ENCODE assay signal across 24 mouse cellular contexts in the genomic region with DNA sequence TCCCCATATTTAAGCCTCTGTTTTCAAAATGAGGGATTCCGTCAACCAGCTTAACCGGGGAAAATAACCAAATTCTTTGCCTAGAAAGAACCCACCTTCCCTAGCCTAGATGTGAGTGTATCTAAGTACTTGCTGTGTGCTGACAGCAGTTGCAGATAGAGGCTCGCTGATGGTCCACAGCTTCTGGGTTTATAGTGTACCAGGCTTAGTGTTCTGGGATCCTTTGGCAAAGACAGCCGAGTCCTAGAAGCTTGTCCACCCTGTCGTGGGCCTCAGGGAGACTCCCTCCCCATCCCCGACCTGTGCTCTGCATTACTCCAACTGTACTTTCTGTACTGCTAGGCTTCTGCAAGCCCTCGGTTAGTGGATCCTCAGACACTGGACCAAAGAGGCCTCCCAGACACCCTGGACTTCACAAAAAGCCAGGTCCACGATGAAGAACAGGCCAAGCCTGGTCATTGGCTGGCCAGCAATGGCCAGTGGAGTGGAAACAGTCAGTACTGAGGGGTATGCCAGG. TPM values are rescaled to one million over a fixed set of nuclear protein-coding genes. Genes with fewer than 3 reads are reported as not detected.
DNase-seq lines count a peak whose midpoint lies in the region; ATAC-seq and TF ChIP-seq lines count a peak whose summit lies in the region.
"Had no signal": no experiment of that assay in that cellular context is flagged by ENCODE, and none has a peak within 500 bp of the region (broad histone marks: within the 10 kb centered on the region; RNA-seq: fewer than 3 reads in every experiment).

No protein-coding gene starts in this region.

- DNase-seq in heart, adult 2 months, result no peak
- no peak for DNase-seq in heart, postnatal 25 days (ENCODE audit: low spot score)
- peak; percentile 50 to 54 for DNase-seq in heart, postnatal 10 days
- no peak for DNase-seq in thymus, adult 2 months
- no peak for DNase-seq in kidney, postnatal 4 days
- DNase-seq: adrenal gland, postnatal 25 days; cerebellum, adult 2 months; cerebellum, postnatal 14 days; embryo, embryonic 11 days; gastrocnemius, postnatal 36 days; kidney, adult 18-20 months had no signal

- no peak for TF ChIP-seq EP300 in heart, adult 2 months (IDR thresholded peaks at IDR 0.05; ENCODE audit: insufficient read depth, low read depth, low read length)

- H3K9me3 ChIP-seq in heart, embryonic 13.5 days, result no peaks in the 10 kb centered on the region
- H3K9me3 ChIP-seq in midbrain, embryonic 13.5 days, result no peaks in the 10 kb centered on the region
- H3K9me3 ChIP-seq: embryonic facial prominence, embryonic 15.5 days; forebrain, embryonic 10.5 days; forebrain, embryonic 15.5 days; hindbrain, embryonic 10.5 days; intestine, embryonic 15.5 days had no signal

- H3K27me3 ChIP-seq in heart, adult 2 months (ENCODE audit: control insufficient read depth, insufficient read depth, low read length), result no peaks in the 10 kb centered on the region
- no peaks in the 10 kb centered on the region for H3K27me3 ChIP-seq in heart, embryonic 13.5 days (replicated peaks)
- no peaks in the 10 kb centered on the region for H3K27me3 ChIP-seq in thymus, adult 2 months (ENCODE audit: control insufficient read depth, insufficient read depth, low read length)
- no peaks in the 10 kb centered on the region for H3K27me3 ChIP-seq in midbrain, embryonic 13.5 days
- H3K27me3 ChIP-seq: CH12.LX; embryonic facial prominence, embryonic 15.5 days; forebrain, embryonic 15.5 days; intestine, embryonic 15.5 days; Patski had no signal

- H3K36me3 ChIP-seq in heart, adult 2 months (ENCODE audit: control insufficient read depth, insufficient read depth, low read length), result no peaks in the 10 kb centered on the region
- H3K36me3 ChIP-seq in heart, embryonic 13.5 days, result peaks cover 18% of the 10 kb centered on the region
- no peaks in the 10 kb centered on the region for H3K36me3 ChIP-seq in thymus, adult 2 months (ENCODE audit: control insufficient read depth, insufficient read depth, low read length)
- 0 out of 2 replicates have a peak, but pooled peaks cover 12% of the 10 kb centered on the region for H3K36me3 ChIP-seq in midbrain, embryonic 13.5 days
- H3K36me3 ChIP-seq: forebrain, embryonic 10.5 days; forebrain, embryonic 15.5 days; hindbrain, embryonic 10.5 days; intestine, embryonic 15.5 days had no signal

- TF ChIP-seq CTCF in heart, adult 2 months (IDR thresholded peaks at IDR 0.05), result no peak
- no peak for TF ChIP-seq CTCF in thymus, adult 2 months (IDR thresholded peaks at IDR 0.05; ENCODE audit: borderline replicate concordance, control insufficient read depth, extremely low read depth, insufficient read depth, low read length, poor library complexity)

- no peak for ATAC-seq in heart, embryonic 13.5 days (ENCODE audit: extremely low read depth, insufficient number of reproducible peaks, low FRiP score, low TSS enrichment)
- ATAC-seq in midbrain, embryonic 13.5 days, result no peak
- ATAC-seq: activated CD4-positive, CD25-positive, alpha-beta regulatory T cell, adult 4 months; forebrain, embryonic 15.5 days; intestine, embryonic 15.5 days; Patski had no signal

- WGBS in heart, adult 2 months, result 49% methylated on average over 8 of the region's 8 CpGs
- WGBS in heart, embryonic 13.5 days, result 49% methylated on average over 8 of the region's 8 CpGs
- WGBS in thymus, adult 2 months, result 94% methylated on average over 8 of the region's 8 CpGs
- WGBS in midbrain, embryonic 13.5 days, result 86% methylated on average over 8 of the region's 8 CpGs

- H3K9ac ChIP-seq in heart, adult 2 months (ENCODE audit: low read depth, low read length), result no peak overlapping the region
- H3K9ac ChIP-seq in heart, embryonic 13.5 days, result no peak overlapping the region
- H3K9ac ChIP-seq in midbrain, embryonic 13.5 days (replicated peaks), result no peak overlapping the region
- H3K9ac ChIP-seq: embryonic facial prominence, embryonic 15.5 days; forebrain, embryonic 15.5 days; hindbrain, embryonic 14.5 days; intestine, embryonic 15.5 days had no signal

- TF ChIP-seq POLR2A in heart, adult 2 months (IDR thresholded peaks at IDR 0.05; ENCODE audit: insufficient read depth, low read depth, low read length), result no peak
- no peak for TF ChIP-seq POLR2A in thymus, adult 2 months (IDR thresholded peaks at IDR 0.05; ENCODE audit: control insufficient read depth, extremely low read depth, insufficient read depth, low read length, poor library complexity)

- H3K4me2 ChIP-seq in heart, embryonic 13.5 days, result peak overlapping the region; percentile 19
- H3K4me2 ChIP-seq in midbrain, embryonic 13.5 days (replicated peaks), result no peak overlapping the region
- H3K4me2 ChIP-seq: embryonic facial prominence, embryonic 15.5 days; forebrain, embryonic 15.5 days; hindbrain, embryonic 14.5 days; intestine, embryonic 15.5 days had no signal

- no peak overlapping the region for H3K4me3 ChIP-seq in heart, adult 2 months
- H3K4me3 ChIP-seq in heart, embryonic 13.5 days, result no peak overlapping the region
- no peak overlapping the region for H3K4me3 ChIP-seq in thymus, adult 2 months (ENCODE audit: control insufficient read depth, insufficient read depth, low read length)
- no peak overlapping the region for H3K4me3 ChIP-seq in midbrain, embryonic 13.5 days (replicated peaks)
- H3K4me3 ChIP-seq: embryonic facial prominence, embryonic 15.5 days; erythroblast, embryonic 14.5 days; forebrain, embryonic 10.5 days; forebrain, embryonic 15.5 days; hindbrain, embryonic 10.5 days; intestine, embryonic 15.5 days had no signal

- intact Hi-C loops in heart, adult 2 months (cut with DNase I), result loop anchor here (2.0 kb wide), 1 partner anchor 35 kb away; no protein-coding TSS in a partner anchor
- intact Hi-C loops in heart, postnatal 25 days (cut with DNase I), result no loop called here
- intact Hi-C loops in heart, postnatal 10 days (cut with DNase I), result no loop called here

- H3K4me1 ChIP-seq in heart, adult 2 months (ENCODE audit: control insufficient read depth, insufficient read depth, low read length), result peaks cover 2% of the 10 kb centered on the region
- peaks cover 21% of the 10 kb centered on the region for H3K4me1 ChIP-seq in heart, embryonic 13.5 days
- peaks cover under 1% of the 10 kb centered on the region for H3K4me1 ChIP-seq in thymus, adult 2 months (replicated peaks; ENCODE audit: control insufficient read depth, insufficient read depth, low read length)
- no peaks in the 10 kb centered on the region for H3K4me1 ChIP-seq in midbrain, embryonic 13.5 days (replicated peaks)
- H3K4me1 ChIP-seq: embryonic facial prominence, embryonic 15.5 days; forebrain, embryonic 10.5 days; hindbrain, embryonic 10.5 days had no signal

- no peaks in the 10 kb centered on the region for H3K79me2 ChIP-seq in heart, adult 2 months (replicated peaks; ENCODE audit: control insufficient read depth, insufficient read depth, low read length)

- peak overlapping the region; percentile 36 for H3K27ac ChIP-seq in heart, adult 2 months
- H3K27ac ChIP-seq in heart, embryonic 13.5 days (replicated peaks), result peak overlapping the region; percentile 62
- H3K27ac ChIP-seq in thymus, adult 2 months (ENCODE audit: control insufficient read depth, insufficient read depth, low read length), result no peak overlapping the region
- no peak overlapping the region for H3K27ac ChIP-seq in midbrain, embryonic 13.5 days
- H3K27ac ChIP-seq: embryonic facial prominence, embryonic 15.5 days; forebrain, embryonic 10.5 days; forebrain, embryonic 15.5 days; hindbrain, embryonic 10.5 days; hindbrain, embryonic 14.5 days; intestine, embryonic 15.5 days had no signal

RNA-seq across cellular contexts. Expression of a gene that starts 36.9 kb away (rescaled TPM):
- total RNA-seq in heart, adult 2 months (2021), result under 1 TPM; 0.34 to 0.52 TPM
- polyA plus RNA-seq in heart, adult 2 months (2012; rRNA removed), result 0.88 and 1.4 TPM in 2 replicates
- total RNA-seq in heart, postnatal 25 days (2021), result under 1 TPM; 0.26 to 0.42 TPM
- polyA plus RNA-seq in heart, embryonic 13.5 days (2015; fragmentation: Nextera tagmentation; extraction: Ambion mirVana), result 0.32 and 0.56 TPM in 2 replicates
- total RNA-seq in heart, postnatal 10 days (2021), result 1 to 10 TPM in 1 of 2 experiments, under 1 TPM in 1; 0.35 to 1.2 TPM
- polyA plus RNA-seq in thymus, adult 2 months (2012; rRNA removed), result 51.3 and 59.5 TPM in 2 replicates
- 0.26 and 0.28 TPM in 2 replicates for polyA plus RNA-seq in midbrain, embryonic 13.5 days (2015; fragmentation: Nextera tagmentation; extraction: Ambion mirVana)
- total RNA-seq: CH12.LX had no signal
- polyA plus RNA-seq: embryonic facial prominence, embryonic 11.5 days; erythroblast, embryonic 14.5 days; forebrain, embryonic 10.5 days had no signal

RNA-seq across cellular contexts. Expression of a gene that starts 37.1 kb away (rescaled TPM):
- total RNA-seq in heart, adult 2 months (2021), result not detected
- 0.23 and 0.31 TPM in 2 replicates for polyA plus RNA-seq in heart, adult 2 months (2012; rRNA removed)
- under 1 TPM; 0.17 to 0.21 TPM for total RNA-seq in heart, postnatal 25 days (2021)
- polyA plus RNA-seq in heart, embryonic 13.5 days (2015; fragmentation: Nextera tagmentation; extraction: Ambion mirVana), result 0.28 and 0.32 TPM in 2 replicates
- total RNA-seq in heart, postnatal 10 days (2021), result under 1 TPM; 0.35 to 0.41 TPM
- polyA plus RNA-seq in thymus, adult 2 months (2012; rRNA removed), result 50.9 and 57.3 TPM in 2 replicates
- polyA plus RNA-seq in midbrain, embryonic 13.5 days (2015; fragmentation: Nextera tagmentation; extraction: Ambion mirVana), result 0.80 and 1.1 TPM in 2 replicates
- total RNA-seq: gastrocnemius, postnatal 36 days had no signal
- polyA plus RNA-seq: erythroblast, embryonic 14.5 days had no signal

Comparison
In these comparisons a context has a peak if more than half of its experiments do, and no peak if none do; other contexts are left out.
1. DNase-seq: peak in heart, postnatal 10 days (2 of 2); none in heart, adult 2 months (0 of 2), heart, postnatal 25 days (single experiment), thymus, adult 2 months (single experiment) and kidney, postnatal 4 days (0 of 2).
2. H3K27ac ChIP-seq: peak in heart, adult 2 months (single experiment) and heart, embryonic 13.5 days (single experiment); none in thymus, adult 2 months (single experiment) and midbrain, embryonic 13.5 days (single experiment).
3. RNA of a gene that starts 36.9 kb away (polyA plus RNA-seq): 51.3 to 59.5 TPM in thymus, adult 2 months; 0.88 to 1.4 TPM in heart, adult 2 months, 0.32 to 0.56 TPM in heart, embryonic 13.5 days and 0.26 to 0.28 TPM in midbrain, embryonic 13.5 days; every median in the first group is over 10 times any median in the second.
4. RNA of a gene that starts 37.1 kb away (polyA plus RNA-seq): 50.9 to 57.3 TPM in thymus, adult 2 months; 0.80 to 1.1 TPM in midbrain, embryonic 13.5 days, 0.28 to 0.32 TPM in heart, embryonic 13.5 days and 0.23 to 0.31 TPM in heart, adult 2 months; every median in the first group is over 10 times any median in the second.